Mouse (Mus musculus): ENCODE data around the gene Sync. TPM values are rescaled to one million over a fixed set of nuclear protein-coding genes. Genes with fewer than 3 reads are reported as not detected.

The Sync gene
- polyA plus RNA-seq, 1 experiment, result 0.69 TPM

GRCm38 (mm10) chr4:129292831-129293230 lies 5.4 kb downstream of the Sync start:
- no peak for TF ChIP-seq POLR2A (IDR thresholded peaks at IDR 0.05; ENCODE audit: low read depth, low read length)
- no peak for TF ChIP-seq CTCF (conservative IDR thresholded peaks at IDR 0.05; ENCODE audit: insufficient read depth, insufficient read length, low read depth, low read length)
- no peaks in the 10 kb centered on the region for H3K4me1 ChIP-seq (ENCODE audit: control insufficient read depth, insufficient read depth, low read length)
- H3K27me3 ChIP-seq (replicated peaks; ENCODE audit: control insufficient read depth, insufficient read depth, low read length), result no peaks in the 10 kb centered on the region
- no peak overlapping the region for H3K27ac ChIP-seq (ENCODE audit: insufficient read depth, low read depth, low read length)
- H3K4me3 ChIP-seq (ENCODE audit: insufficient read depth, low read depth, low read length), result no peak overlapping the region
- 76% methylated on average over 7 of the region's 7 CpGs for WGBS
- H3K36me3 ChIP-seq (ENCODE audit: control insufficient read depth, insufficient read depth, low read length), result no peaks in the 10 kb centered on the region
- no peak for DNase-seq

- no peak overlapping the region for H3K4me3 ChIP-seq (ENCODE audit: insufficient read depth, low read depth, low read length)
- no peak overlapping the region for H3K27ac ChIP-seq (ENCODE audit: insufficient read depth, low read depth, low read length)
- no peaks in the 10 kb centered on the region for H3K27me3 ChIP-seq (replicated peaks; ENCODE audit: control insufficient read depth, insufficient read depth, low read length)
- no peaks in the 10 kb centered on the region for H3K4me1 ChIP-seq (ENCODE audit: control insufficient read depth, insufficient read depth, low read length)
- no peak for TF ChIP-seq CTCF (conservative IDR thresholded peaks at IDR 0.05; ENCODE audit: insufficient read depth, insufficient read length, low read depth, low read length)
- no peak for TF ChIP-seq POLR2A (IDR thresholded peaks at IDR 0.05; ENCODE audit: low read depth, low read length)
- DNase-seq, result no peak
- no peaks in the 10 kb centered on the region for H3K36me3 ChIP-seq (ENCODE audit: control insufficient read depth, insufficient read depth, low read length)
- 45% methylated on average over 16 of the region's 16 CpGs for WGBS
Observed at GRCm38 (mm10) chr4:129293702-129294101, 6.3 kb downstream of the Sync start.

GRCm38 (mm10) chr4:129295188-129295587 lies 7.8 kb downstream of the Sync start:
- Histone ChIP-seq H3K4me3 (ENCODE audit: insufficient read depth, low read depth, low read length) (no peak overlapping the region), H3K36me3 (ENCODE audit: control insufficient read depth, insufficient read depth, low read length) (no peaks in the 10 kb centered on the region), H3K4me1 (ENCODE audit: control insufficient read depth, insufficient read depth, low read length) (no peaks in the 10 kb centered on the region), H3K27me3 (replicated peaks; ENCODE audit: control insufficient read depth, insufficient read depth, low read length) (no peaks in the 10 kb centered on the region), H3K27ac (ENCODE audit: insufficient read depth, low read depth, low read length) (no peak overlapping the region)
- 80% methylated on average over 2 of the region's 2 CpGs for WGBS
- no peak for DNase-seq
- TF ChIP-seq CTCF (conservative IDR thresholded peaks at IDR 0.05; ENCODE audit: insufficient read depth, insufficient read length, low read depth, low read length), result no peak

GRCm38 (mm10) chr4:129296066-129296465 lies 8.6 kb downstream of the Sync start:
- no peak for TF ChIP-seq CTCF (conservative IDR thresholded peaks at IDR 0.05; ENCODE audit: insufficient read depth, insufficient read length, low read depth, low read length)
- no peak for TF ChIP-seq POLR2A (IDR thresholded peaks at IDR 0.05; ENCODE audit: low read depth, low read length)
- Histone ChIP-seq H3K36me3 (ENCODE audit: control insufficient read depth, insufficient read depth, low read length) (no peaks in the 10 kb centered on the region), H3K27me3 (replicated peaks; ENCODE audit: control insufficient read depth, insufficient read depth, low read length) (no peaks in the 10 kb centered on the region), H3K4me3 (ENCODE audit: insufficient read depth, low read depth, low read length) (no peak overlapping the region), H3K4me1 (ENCODE audit: control insufficient read depth, insufficient read depth, low read length) (no peaks in the 10 kb centered on the region), H3K27ac (ENCODE audit: insufficient read depth, low read depth, low read length) (no peak overlapping the region)
- DNase-seq, result no peak
- 91% methylated on average over 7 of the region's 7 CpGs for WGBS

- no peak overlapping the region for H3K4me3 ChIP-seq (ENCODE audit: insufficient read depth, low read depth, low read length)
- no peak overlapping the region for H3K27ac ChIP-seq (ENCODE audit: insufficient read depth, low read depth, low read length)
- no peak for DNase-seq
- H3K36me3 ChIP-seq (ENCODE audit: control insufficient read depth, insufficient read depth, low read length), result no peaks in the 10 kb centered on the region
- no peaks in the 10 kb centered on the region for H3K27me3 ChIP-seq (replicated peaks; ENCODE audit: control insufficient read depth, insufficient read depth, low read length)
- H3K4me1 ChIP-seq (ENCODE audit: control insufficient read depth, insufficient read depth, low read length), result no peaks in the 10 kb centered on the region
- WGBS, result 83% methylated on average over 4 of the region's 4 CpGs
- TF ChIP-seq CTCF (conservative IDR thresholded peaks at IDR 0.05; ENCODE audit: insufficient read depth, insufficient read length, low read depth, low read length) (no peak), POLR2A (IDR thresholded peaks at IDR 0.05; ENCODE audit: low read depth, low read length) (no peak)
Observed at GRCm38 (mm10) chr4:129297724-129298123, 10.3 kb downstream of the Sync start.

GRCm38 (mm10) chr4:129299121-129299520 lies 11.7 kb downstream of the Sync start:
- Histone ChIP-seq H3K27ac (ENCODE audit: insufficient read depth, low read depth, low read length) (no peak overlapping the region), H3K27me3 (replicated peaks; ENCODE audit: control insufficient read depth, insufficient read depth, low read length) (no peaks in the 10 kb centered on the region), H3K36me3 (ENCODE audit: control insufficient read depth, insufficient read depth, low read length) (no peaks in the 10 kb centered on the region), H3K4me1 (ENCODE audit: control insufficient read depth, insufficient read depth, low read length) (no peaks in the 10 kb centered on the region), H3K4me3 (ENCODE audit: insufficient read depth, low read depth, low read length) (no peak overlapping the region)
- DNase-seq, result no peak
- WGBS, result 59% methylated on average over 10 of the region's 10 CpGs
- TF ChIP-seq POLR2A (IDR thresholded peaks at IDR 0.05; ENCODE audit: low read depth, low read length) (no peak), CTCF (conservative IDR thresholded peaks at IDR 0.05; ENCODE audit: insufficient read depth, insufficient read length, low read depth, low read length) (no peak)

GRCm38 (mm10) chr4:129303401-129303800 lies 16.0 kb downstream of the Sync start:
- Histone ChIP-seq H3K4me1 (ENCODE audit: control insufficient read depth, insufficient read depth, low read length) (no peaks in the 10 kb centered on the region; the same call in 1 of the 2 replicates), H3K36me3 (ENCODE audit: control insufficient read depth, insufficient read depth, low read length) (peaks cover 2% of the 10 kb centered on the region; the same call in 1 of the 2 replicates), H3K4me3 (ENCODE audit: insufficient read depth, low read depth, low read length) (no peak overlapping the region), H3K27ac (ENCODE audit: insufficient read depth, low read depth, low read length) (no peak overlapping the region), H3K27me3 (replicated peaks; ENCODE audit: control insufficient read depth, insufficient read depth, low read length) (no peaks in the 10 kb centered on the region)
- WGBS, result 40% methylated on average over 5 of the region's 5 CpGs
- TF ChIP-seq POLR2A (IDR thresholded peaks at IDR 0.05; ENCODE audit: low read depth, low read length) (no peak), CTCF (conservative IDR thresholded peaks at IDR 0.05; ENCODE audit: insufficient read depth, insufficient read length, low read depth, low read length) (no peak)
- DNase-seq, result no peak
